Mouse (Mus musculus): ENCODE data around the gene Rsph1.

Gene Rsph1

GRCm38 (mm10) chr17:31311047-31311446, 33.9 kb upstream of the Rsph1 start:
- H3K36me3 ChIP-seq (ENCODE audit: control insufficient read depth, insufficient read depth, low read length, poor library complexity, severe bottlenecking) = peaks cover 2% of the 10 kb centered on the region; the same call in 1 of the 2 replicates
- no peak for DNase-seq (ENCODE audit: low read depth, low spot score)
- H3K27me3 ChIP-seq (ENCODE audit: control insufficient read depth, insufficient read depth, low read length, poor library complexity, severe bottlenecking) = no peaks in the 10 kb centered on the region

GRCm38 (mm10) chr17:31309281-31309793, 32.2 kb upstream of the Rsph1 start:
- Histone ChIP-seq H3K27me3 (ENCODE audit: control insufficient read depth, insufficient read depth, low read length, poor library complexity, severe bottlenecking) (no peaks in the 10 kb centered on the region), H3K36me3 (ENCODE audit: control insufficient read depth, insufficient read depth, low read length, poor library complexity, severe bottlenecking) (peaks cover 2% of the 10 kb centered on the region)

GRCm38 (mm10) chr17:31308291-31308816, 31.2 kb upstream of the Rsph1 start:
- H3K36me3 ChIP-seq (ENCODE audit: control insufficient read depth, insufficient read depth, low read length, poor library complexity, severe bottlenecking) = peaks cover 5% of the 10 kb centered on the region
- no peak for DNase-seq (ENCODE audit: low read depth, low spot score)
- H3K27me3 ChIP-seq (ENCODE audit: control insufficient read depth, insufficient read depth, low read length, poor library complexity, severe bottlenecking) = no peaks in the 10 kb centered on the region

More at GRCm38 (mm10) chr17:31309281-31309793, 32.2 kb upstream of the Rsph1 start:
- no peak for DNase-seq (ENCODE audit: low read depth, low spot score)

DNA sequence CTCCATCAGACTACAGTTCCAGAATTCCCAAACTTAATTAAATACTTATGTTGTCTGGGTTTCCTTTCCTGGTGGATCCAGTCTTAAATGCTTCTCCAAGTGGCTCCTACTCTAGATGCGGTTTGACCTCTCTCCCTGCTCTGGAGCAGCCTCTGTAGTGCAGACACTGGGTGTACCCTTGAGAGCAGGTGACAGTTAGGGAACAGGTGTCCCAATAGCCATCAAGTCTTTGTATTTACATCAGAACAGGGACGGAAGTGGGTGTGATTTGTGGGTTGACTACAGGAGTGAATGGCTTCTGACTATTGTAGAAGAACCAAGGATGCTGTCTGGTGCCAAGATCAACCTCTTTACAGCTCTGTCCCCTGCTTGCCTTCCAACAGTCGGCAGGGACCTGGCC, 30.6 kb upstream of the Rsph1 start:
- Histone ChIP-seq H3K36me3 (ENCODE audit: control insufficient read depth, insufficient read depth, low read length, poor library complexity, severe bottlenecking) (peaks cover 5% of the 10 kb centered on the region), H3K27me3 (ENCODE audit: control insufficient read depth, insufficient read depth, low read length, poor library complexity, severe bottlenecking) (no peaks in the 10 kb centered on the region)
- no peak for DNase-seq (ENCODE audit: low read depth, low spot score)

- Histone ChIP-seq H3K27me3 (ENCODE audit: control insufficient read depth, insufficient read depth, low read length, poor library complexity, severe bottlenecking) (no peaks in the 10 kb centered on the region), H3K36me3 (ENCODE audit: control insufficient read depth, insufficient read depth, low read length, poor library complexity, severe bottlenecking) (peaks cover 5% of the 10 kb centered on the region)
- no peak for DNase-seq (ENCODE audit: low read depth, low spot score)
These were observed 28.6 kb upstream of the Rsph1 start for GRCm38 (mm10) chr17:31305776-31306120.

GRCm38 (mm10) chr17:31304895-31305775, 28.0 kb upstream of the Rsph1 start:
- no peaks in the 10 kb centered on the region for H3K27me3 ChIP-seq (ENCODE audit: control insufficient read depth, insufficient read depth, low read length, poor library complexity, severe bottlenecking)
- DNase-seq (ENCODE audit: low read depth, low spot score) = no peak
- peaks cover 5% of the 10 kb centered on the region for H3K36me3 ChIP-seq (ENCODE audit: control insufficient read depth, insufficient read depth, low read length, poor library complexity, severe bottlenecking)

DNA sequence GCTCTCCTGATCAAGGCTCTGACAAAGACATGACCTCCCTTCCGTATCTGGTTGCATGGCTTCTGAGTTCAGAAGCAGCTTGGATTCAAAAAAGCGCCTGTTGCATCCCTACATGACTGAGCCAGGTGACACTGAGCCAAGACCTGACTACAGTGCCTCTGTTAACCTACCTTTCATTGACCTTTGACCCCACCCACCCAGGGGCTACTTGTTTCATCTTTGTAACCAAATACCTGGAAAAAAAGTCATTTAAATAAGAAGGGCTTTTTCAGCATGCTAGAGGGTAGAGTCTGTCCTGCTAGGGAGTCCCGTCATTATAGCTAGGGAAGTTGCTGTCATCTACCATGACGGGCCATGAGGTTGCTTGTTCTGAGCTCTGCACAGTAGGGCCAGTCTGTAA, 26.2 kb upstream of the Rsph1 start:
- Histone ChIP-seq H3K27me3 (ENCODE audit: control insufficient read depth, insufficient read depth, low read length, poor library complexity, severe bottlenecking) (no peaks in the 10 kb centered on the region), H3K36me3 (ENCODE audit: control insufficient read depth, insufficient read depth, low read length, poor library complexity, severe bottlenecking) (peaks cover 5% of the 10 kb centered on the region)
- DNase-seq (ENCODE audit: low read depth, low spot score) = no peak

- Histone ChIP-seq H3K27me3 (ENCODE audit: control insufficient read depth, insufficient read depth, low read length, poor library complexity, severe bottlenecking) (no peaks in the 10 kb centered on the region), H3K36me3 (ENCODE audit: control insufficient read depth, insufficient read depth, low read length, poor library complexity, severe bottlenecking) (peaks cover 3% of the 10 kb centered on the region)
- no peak for DNase-seq (ENCODE audit: low read depth, low spot score)
These were observed 23.6 kb upstream of the Rsph1 start for GRCm38 (mm10) chr17:31300736-31301135.

GRCm38 (mm10) chr17:31299981-31300380, 22.8 kb upstream of the Rsph1 start:
- H3K36me3 ChIP-seq (ENCODE audit: control insufficient read depth, insufficient read depth, low read length, poor library complexity, severe bottlenecking) = peaks cover 3% of the 10 kb centered on the region
- no peak for DNase-seq (ENCODE audit: low read depth, low spot score)

GRCm38 (mm10) chr17:31298419-31299209, 21.4 kb upstream of the Rsph1 start:
- Histone ChIP-seq H3K27me3 (ENCODE audit: control insufficient read depth, insufficient read depth, low read length, poor library complexity, severe bottlenecking) (no peaks in the 10 kb centered on the region), H3K36me3 (ENCODE audit: control insufficient read depth, insufficient read depth, low read length, poor library complexity, severe bottlenecking) (no peaks in the 10 kb centered on the region; the same call in none of the 2 replicates)
- no peak for DNase-seq (ENCODE audit: low read depth, low spot score)

More at GRCm38 (mm10) chr17:31299981-31300380, 22.8 kb upstream of the Rsph1 start:
- no peaks in the 10 kb centered on the region for H3K27me3 ChIP-seq (ENCODE audit: control insufficient read depth, insufficient read depth, low read length, poor library complexity, severe bottlenecking)

DNA sequence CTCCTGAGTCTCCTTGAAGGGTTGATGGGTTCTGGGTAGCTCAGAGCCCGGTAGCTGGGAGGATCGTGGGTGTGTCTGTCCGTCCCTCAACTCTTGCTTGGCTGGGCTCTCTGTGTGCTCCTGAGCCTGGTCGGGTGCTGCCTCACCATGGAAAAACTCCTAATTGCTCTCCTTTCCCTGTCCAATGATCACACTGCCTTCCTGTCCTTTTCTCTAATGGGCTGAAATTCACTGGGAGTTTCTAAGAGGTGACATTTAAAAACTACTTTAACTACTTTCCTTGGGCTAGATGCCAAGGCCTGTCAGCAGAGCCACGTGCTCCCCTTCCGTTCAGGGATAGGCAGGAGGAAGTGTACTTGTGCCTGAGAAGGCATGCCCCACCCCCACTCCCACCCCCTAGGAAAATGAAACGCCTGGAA, 20.3 kb upstream of the Rsph1 start:
- H3K36me3 ChIP-seq (ENCODE audit: control insufficient read depth, insufficient read depth, low read length, poor library complexity, severe bottlenecking) = no peaks in the 10 kb centered on the region; the same call in 1 of the 2 replicates
- no peak for DNase-seq (ENCODE audit: low read depth, low spot score)
- H3K27me3 ChIP-seq (ENCODE audit: control insufficient read depth, insufficient read depth, low read length, poor library complexity, severe bottlenecking) = no peaks in the 10 kb centered on the region

DNA sequence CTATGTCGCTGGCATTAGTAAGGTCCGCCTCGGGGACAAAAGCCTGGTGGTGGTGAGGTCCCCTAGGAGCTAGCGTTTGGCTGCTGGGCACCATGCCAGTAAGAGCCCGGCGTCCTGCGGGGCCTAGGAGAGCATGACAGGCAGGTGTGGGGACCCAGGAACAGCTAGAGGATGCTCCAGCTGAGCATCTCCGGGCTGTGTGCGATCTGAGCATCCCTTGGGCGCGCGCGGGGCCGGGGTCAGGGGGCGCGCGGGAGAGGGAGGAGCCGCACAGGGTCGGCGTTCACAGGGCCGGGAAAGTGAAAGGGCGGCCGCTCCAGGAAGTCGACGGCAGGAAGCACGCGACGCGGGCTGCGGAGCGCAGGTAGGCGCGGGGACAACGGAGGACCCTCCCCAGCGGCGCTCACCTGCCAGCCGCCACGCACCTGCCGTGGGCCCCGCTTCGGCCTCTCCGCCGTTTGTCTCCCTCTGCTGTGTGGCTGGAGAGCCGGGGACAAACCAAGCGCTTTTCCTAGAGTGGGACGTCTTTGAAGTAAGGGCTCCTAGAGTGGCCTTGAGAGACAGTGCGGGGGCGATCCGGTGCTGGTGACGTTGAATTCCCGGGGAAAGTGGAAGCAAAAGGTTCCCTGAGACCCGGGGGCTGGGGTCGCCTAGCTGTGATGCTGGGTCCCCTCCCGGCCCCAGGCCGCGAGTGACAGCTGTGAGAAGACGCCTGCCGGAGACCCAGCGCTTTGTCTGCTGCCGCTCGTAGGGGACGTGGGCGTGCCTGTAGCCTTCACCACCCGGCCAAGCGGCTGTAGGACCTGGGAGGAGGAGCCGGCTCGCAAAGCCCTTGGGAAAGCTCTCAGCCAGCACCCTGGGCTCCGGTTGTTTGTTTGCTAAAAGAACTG, 19.0 kb upstream of the Rsph1 start:
- H3K27me3 ChIP-seq (ENCODE audit: control insufficient read depth, insufficient read depth, low read length, poor library complexity, severe bottlenecking) = no peaks in the 10 kb centered on the region
- no peaks in the 10 kb centered on the region for H3K36me3 ChIP-seq (ENCODE audit: control insufficient read depth, insufficient read depth, low read length, poor library complexity, severe bottlenecking)
- peak; percentile 74 for DNase-seq (ENCODE audit: low read depth, low spot score)

GRCm38 (mm10) chr17:31295215-31295891, 18.2 kb upstream of the Rsph1 start:
- Histone ChIP-seq H3K36me3 (ENCODE audit: control insufficient read depth, insufficient read depth, low read length, poor library complexity, severe bottlenecking) (no peaks in the 10 kb centered on the region), H3K27me3 (ENCODE audit: control insufficient read depth, insufficient read depth, low read length, poor library complexity, severe bottlenecking) (no peaks in the 10 kb centered on the region)
- peak; percentile 90 for DNase-seq (ENCODE audit: low read depth, low spot score)

Measured in splenic B cell, adult 2 months (primary cell).